Mouse (Mus musculus) heart, embryonic 10.5 days (tissue): ENCODE results near the gene Zfp286. TPM values are rescaled to one million over a fixed set of nuclear protein-coding genes. Genes with fewer than 3 reads are reported as not detected.

Source experiments
- DNase-seq: peaks from one replicate; pipeline ENCODE4 v3.0.0-alpha.2; 2017; ENCODE audit warnings: low spot score
- H3K27ac ChIP-seq: fragments of 300-500 bp; sonication (generic); 2 replicates; pipeline ENCODE4 v1.5.1; 2016; ENCODE audit warnings: mild to moderate bottlenecking
- H3K27me3 ChIP-seq: fragments of 300-500 bp; sonication (generic); 2 replicates; pipeline ENCODE4 v1.6.1; 2016; ENCODE audit warnings: mild to moderate bottlenecking; ENCODE audit not compliant: poor library complexity, insufficient read depth, severe bottlenecking
- H3K36me3 ChIP-seq: fragments of 300-500 bp; sonication (generic); 2 replicates; pipeline ENCODE4 v1.6.1; 2016; ENCODE audit warnings: mild to moderate bottlenecking, moderate library complexity
- H3K4me1 ChIP-seq: fragments of 300-500 bp; sonication (generic); 2 replicates; pipeline ENCODE4 v1.6.1; 2016; ENCODE audit warnings: mild to moderate bottlenecking
- H3K4me3 ChIP-seq: fragments of 300-500 bp; sonication (generic); 2 replicates; pipeline ENCODE4 v1.5.1; 2016; ENCODE audit warnings: mild to moderate bottlenecking, moderate library complexity
- H3K9me3 ChIP-seq: fragments of 300-500 bp; sonication (generic); 2 replicates; pipeline ENCODE4 v1.6.1; 2016; ENCODE audit warnings: mild to moderate bottlenecking, moderate library complexity
- WGBS: fragments of 180-500 bp; shearing (Covaris S2); methylation state at CpG from one replicate; pipeline ENCODE4 v1.1.7; 2016; 5-methylcytosine and 5-hydroxymethylcytosine counted together
- polyA plus RNA-seq: library from polyadenylated mRNA; unstranded; fragments of >200 nt; fragmentation: Nextera tagmentation; extraction: Ambion mirVana; gene quantifications from 2 replicates; pipeline ENCODE4 v1.2.1, GENCODE M21; 2016

Zfp286 gene
- 10.8 and 14.9 TPM in 2 replicates for polyA plus RNA-seq

GRCm38 (mm10) chr11:62788935-62789616 is at the start of gene Zfp286:
TSS of gene Zfp286 (minus strand) at chr11:62789462.
- Histone ChIP-seq H3K27me3 (no peaks in the 10 kb centered on the region), H3K4me1 (peaks cover 11% of the 10 kb centered on the region; the same call in 1 of the 2 replicates), H3K9me3 (no peaks in the 10 kb centered on the region), H3K27ac (peak within 1 kb of the TSS; percentile 85), H3K4me3 (peak within 1 kb of the TSS; percentile 68), H3K36me3 (peaks cover 25% of the 10 kb centered on the region)
- peak; percentile 97 for DNase-seq
- 8% methylated on average over 34 of the region's 34 CpGs for WGBS

GRCm38 (mm10) chr11:62831906-62832305 is 42.6 kb upstream of the Zfp286 start:
- Histone ChIP-seq H3K27me3 (peaks cover 6% of the 10 kb centered on the region; the same call in 1 of the 2 replicates), H3K9me3 (no peaks in the 10 kb centered on the region), H3K4me1 (no peaks in the 10 kb centered on the region), H3K4me3 (no peak overlapping the region), H3K27ac (no peak overlapping the region), H3K36me3 (no peaks in the 10 kb centered on the region; the same call in 1 of the 2 replicates)
- DNase-seq = no peak

GRCm38 (mm10) chr11:62830387-62830786 is 41.1 kb upstream of the Zfp286 start:
- Histone ChIP-seq H3K36me3 (no peaks in the 10 kb centered on the region; the same call in 1 of the 2 replicates), H3K27me3 (peaks cover 6% of the 10 kb centered on the region; the same call in 1 of the 2 replicates), H3K27ac (no peak overlapping the region), H3K9me3 (no peaks in the 10 kb centered on the region), H3K4me1 (0 out of 2 replicates have a peak, but pooled peaks cover 4% of the 10 kb centered on the region), H3K4me3 (no peak overlapping the region)
- DNase-seq = no peak
- 80% methylated on average over 2 of the region's 2 CpGs for WGBS

GRCm38 (mm10) chr11:62827911-62828310 is 38.6 kb upstream of the Zfp286 start:
- H3K9me3 ChIP-seq = no peaks in the 10 kb centered on the region
- no peak for DNase-seq
- no peaks in the 10 kb centered on the region for H3K36me3 ChIP-seq
- 0 out of 2 replicates have a peak, but pooled peaks cover 4% of the 10 kb centered on the region for H3K4me1 ChIP-seq
- H3K4me3 ChIP-seq = no peak overlapping the region
- H3K27ac ChIP-seq = no peak overlapping the region
- WGBS = 77% methylated on average over 3 of the region's 3 CpGs
- no peaks in the 10 kb centered on the region for H3K27me3 ChIP-seq

- H3K4me1 ChIP-seq = 0 out of 2 replicates have a peak, but pooled peaks cover 4% of the 10 kb centered on the region
- no peaks in the 10 kb centered on the region for H3K9me3 ChIP-seq
- WGBS = 86% methylated on average over 4 of the region's 4 CpGs
- no peaks in the 10 kb centered on the region for H3K36me3 ChIP-seq
- no peak overlapping the region for H3K27ac ChIP-seq
- no peaks in the 10 kb centered on the region for H3K27me3 ChIP-seq
- no peak overlapping the region for H3K4me3 ChIP-seq
- no peak for DNase-seq
These were observed 37.9 kb upstream of the Zfp286 start for GRCm38 (mm10) chr11:62827135-62827534.

- DNase-seq = no peak
- 79% methylated on average over 6 of the region's 6 CpGs for WGBS
- H3K4me3 ChIP-seq = no peak overlapping the region
- H3K4me1 ChIP-seq = peaks cover 9% of the 10 kb centered on the region; the same call in 1 of the 2 replicates
- H3K27ac ChIP-seq = no peak overlapping the region
- no peaks in the 10 kb centered on the region for H3K36me3 ChIP-seq
- no peaks in the 10 kb centered on the region for H3K9me3 ChIP-seq
- no peaks in the 10 kb centered on the region for H3K27me3 ChIP-seq
These were observed 37.0 kb upstream of the Zfp286 start for GRCm38 (mm10) chr11:62826106-62826733.

- WGBS = 71% methylated on average over 9 of the region's 9 CpGs
- no peak for DNase-seq
- H3K4me1 ChIP-seq = peaks cover 14% of the 10 kb centered on the region
- no peaks in the 10 kb centered on the region for H3K9me3 ChIP-seq
- H3K36me3 ChIP-seq = no peaks in the 10 kb centered on the region
- H3K27ac ChIP-seq = no peak overlapping the region
- H3K27me3 ChIP-seq = no peaks in the 10 kb centered on the region
- no peak overlapping the region for H3K4me3 ChIP-seq
These were observed 36.2 kb upstream of the Zfp286 start for GRCm38 (mm10) chr11:62825222-62826105.

- Histone ChIP-seq H3K4me3 (no peak overlapping the region), H3K9me3 (no peaks in the 10 kb centered on the region), H3K36me3 (no peaks in the 10 kb centered on the region), H3K4me1 (peaks cover 23% of the 10 kb centered on the region), H3K27me3 (no peaks in the 10 kb centered on the region), H3K27ac (no peak overlapping the region)
- no peak for DNase-seq
- 62% methylated on average over 7 of the region's 7 CpGs for WGBS
These were observed 34.9 kb upstream of the Zfp286 start for GRCm38 (mm10) chr11:62824211-62824610.

GRCm38 (mm10) chr11:62821893-62822292 is 32.6 kb upstream of the Zfp286 start:
- Histone ChIP-seq H3K9me3 (no peaks in the 10 kb centered on the region), H3K27me3 (peaks cover 5% of the 10 kb centered on the region; the same call in 1 of the 2 replicates), H3K4me3 (peak overlapping the region; percentile 35), H3K36me3 (no peaks in the 10 kb centered on the region), H3K27ac (0 out of 2 replicates have a peak overlapping the region, but pooled peaks have one; percentile 52), H3K4me1 (peaks cover 23% of the 10 kb centered on the region)
- 54% methylated on average over 5 of the region's 5 CpGs for WGBS
- no peak for DNase-seq

- WGBS = 21% methylated on average over 16 of the region's 16 CpGs
- H3K4me1 ChIP-seq = peaks cover 23% of the 10 kb centered on the region
- H3K4me3 ChIP-seq = peak overlapping the region; percentile 54
- no peaks in the 10 kb centered on the region for H3K36me3 ChIP-seq
- H3K9me3 ChIP-seq = no peaks in the 10 kb centered on the region
- peak overlapping the region; percentile 70 for H3K27ac ChIP-seq
- peaks cover 5% of the 10 kb centered on the region; the same call in 1 of the 2 replicates for H3K27me3 ChIP-seq
- DNase-seq = no peak
These were observed 31.6 kb upstream of the Zfp286 start for GRCm38 (mm10) chr11:62820661-62821437.

- no peak for DNase-seq
- H3K27ac ChIP-seq = peak within 1 kb of the TSS; percentile 70
- no peaks in the 10 kb centered on the region for H3K36me3 ChIP-seq
- H3K4me1 ChIP-seq = peaks cover 19% of the 10 kb centered on the region
- no peaks in the 10 kb centered on the region for H3K9me3 ChIP-seq
- H3K4me3 ChIP-seq = peak within 1 kb of the TSS; percentile 54
- H3K27me3 ChIP-seq = peaks cover 5% of the 10 kb centered on the region; the same call in 1 of the 2 replicates
- 13% methylated on average over 15 of the region's 15 CpGs for WGBS
These were observed 30.8 kb upstream of the Zfp286 start, which contains the start of gene Trim16 for GRCm38 (mm10) chr11:62820059-62820541. TSS of gene Trim16 (plus strand) at chr11:62820231.
